Mouse (Mus musculus) T-helper 17 cell (primary cell): ENCODE results near the gene Dact1.

Experiments used
- in situ Hi-C, 2 experiments: fragments of 300-600 bp; cut with MboI, MseI; formaldehyde crosslinking; loops; 1 replicate in 1 of 2; 2 replicates in 1 of 2; pipeline ENCODE4 v1.15.1; 2025; ENCODE audit warnings: high pct_unique_total_duplicates in 2 of 2

Dact1 gene

DNA sequence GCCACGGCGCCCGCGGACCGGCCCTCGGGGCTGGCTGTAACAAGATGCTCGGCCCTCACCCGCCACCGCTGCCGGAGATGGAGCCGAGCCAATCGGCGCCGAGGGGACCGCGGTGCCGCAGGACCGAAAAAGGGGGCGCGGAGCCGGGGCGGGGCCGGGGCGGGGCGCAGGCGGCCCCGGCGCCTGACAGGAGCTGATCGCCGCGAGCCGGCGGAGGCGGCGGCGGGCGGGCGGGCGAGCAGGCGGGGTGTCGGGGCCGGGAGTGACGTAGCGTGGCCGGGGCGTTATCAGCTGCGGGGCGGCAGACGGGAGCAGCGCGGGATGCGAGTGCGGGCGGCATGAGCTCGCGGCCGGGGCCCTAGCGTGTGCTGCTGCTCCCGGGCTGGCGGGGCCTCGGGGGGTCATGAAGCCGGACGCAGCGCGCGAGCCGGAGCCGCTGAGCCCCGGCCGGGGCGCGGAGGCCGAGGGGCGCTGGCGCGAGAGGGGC is at the start of gene Dact1:
Gene Dact1 (plus strand): TSS at position 304 of the 487 bp plus-strand sequence.
- in situ Hi-C loops: loop anchor here in 1 of 2 experiments (10.0 kb wide), 1 partner anchor 545 kb away; no protein-coding TSS in a partner anchor

DNA sequence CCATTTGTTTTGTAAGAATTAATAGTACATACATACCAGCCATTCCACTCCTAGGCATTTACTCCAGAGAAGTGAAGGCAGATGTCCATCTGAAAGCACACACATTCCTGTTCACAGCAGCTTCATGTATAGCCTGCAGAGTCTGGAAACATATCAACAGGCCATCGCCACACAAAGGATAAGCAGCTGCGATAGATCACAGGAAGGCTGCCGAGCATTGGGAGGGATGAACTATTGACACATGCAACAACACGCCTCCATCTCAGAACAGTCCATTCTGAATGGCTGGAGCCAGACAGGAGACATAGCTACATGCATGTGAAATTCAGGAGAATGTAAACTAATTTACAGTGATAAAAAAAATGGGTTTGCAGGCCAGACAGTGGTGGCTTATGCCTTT is 45.5 kb upstream of the Dact1 start:
- in situ Hi-C loops: no loop called here

DNA sequence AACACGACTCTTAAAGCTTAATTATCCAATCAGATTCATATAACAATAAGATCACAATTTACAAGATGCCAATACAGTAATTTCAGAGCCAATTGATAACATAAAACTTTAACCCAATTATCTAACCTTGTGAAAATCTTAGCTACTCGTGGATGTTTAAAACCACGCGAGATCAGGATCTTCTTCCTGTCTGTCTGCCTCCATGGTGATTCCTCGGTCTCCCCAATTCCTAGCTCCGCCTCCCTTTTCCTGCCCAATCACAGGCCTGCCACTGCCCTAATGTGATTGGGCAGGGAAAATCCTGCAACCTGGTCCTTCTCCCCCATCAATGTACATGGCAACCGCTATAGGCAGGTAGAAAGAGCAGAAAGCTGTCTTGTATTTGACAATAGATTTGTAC is 40.3 kb upstream of the Dact1 start:
- in situ Hi-C loops: no loop called here

DNA sequence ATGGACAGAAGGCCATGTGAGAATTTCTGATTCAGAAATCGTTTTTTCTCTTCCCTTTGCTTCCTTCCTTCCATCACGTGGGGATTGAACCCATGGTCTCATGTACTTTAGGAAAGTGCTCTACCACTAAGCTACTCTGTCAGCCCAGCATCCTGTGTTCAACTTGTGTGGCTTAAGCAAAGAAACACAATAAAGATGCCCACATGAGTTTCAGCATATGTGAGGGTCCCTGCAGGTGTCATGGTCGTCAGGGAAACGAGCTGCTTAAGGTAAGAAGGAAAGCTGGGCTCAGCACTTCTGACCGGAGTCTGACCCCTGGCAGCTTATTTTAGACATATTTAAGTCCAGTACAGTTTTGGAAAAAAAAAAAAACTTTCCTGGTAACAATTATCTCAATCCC is 38.6 kb upstream of the Dact1 start:
- in situ Hi-C loops: no loop called here

DNA sequence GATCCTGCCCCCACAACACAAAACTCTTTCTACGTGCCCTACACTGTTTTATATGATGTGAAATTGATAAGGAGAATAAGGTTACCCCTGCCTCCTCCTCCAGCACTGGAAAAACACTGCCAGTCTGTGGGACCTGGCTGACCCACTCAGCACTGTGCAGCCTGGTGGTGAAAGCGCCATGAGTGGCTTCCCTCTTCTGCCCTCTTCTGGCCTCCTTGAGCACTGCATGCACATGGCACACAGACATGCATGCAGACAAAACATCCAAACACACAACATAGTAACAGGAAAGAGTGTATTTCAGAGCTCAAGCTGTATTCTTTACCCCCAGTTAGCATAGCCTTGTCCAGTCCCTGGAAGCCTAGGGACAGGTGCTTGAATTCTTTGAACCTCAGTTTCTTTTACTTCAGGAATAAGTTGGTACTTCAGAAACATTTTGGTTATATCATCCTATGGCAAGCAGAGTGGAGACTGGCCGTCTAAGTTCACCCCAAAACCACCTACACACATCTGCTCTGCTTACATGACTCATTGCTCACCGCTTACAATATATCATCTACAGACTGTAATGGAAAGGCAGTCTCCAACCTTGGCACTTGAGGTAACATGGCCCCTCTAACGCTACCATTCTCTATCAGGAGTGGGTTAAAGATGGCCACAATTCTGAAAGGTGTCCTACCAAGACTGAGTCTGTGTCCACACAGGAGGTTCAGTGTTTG is 35.0 kb upstream of the Dact1 start:
- in situ Hi-C loops: no loop called here

DNA sequence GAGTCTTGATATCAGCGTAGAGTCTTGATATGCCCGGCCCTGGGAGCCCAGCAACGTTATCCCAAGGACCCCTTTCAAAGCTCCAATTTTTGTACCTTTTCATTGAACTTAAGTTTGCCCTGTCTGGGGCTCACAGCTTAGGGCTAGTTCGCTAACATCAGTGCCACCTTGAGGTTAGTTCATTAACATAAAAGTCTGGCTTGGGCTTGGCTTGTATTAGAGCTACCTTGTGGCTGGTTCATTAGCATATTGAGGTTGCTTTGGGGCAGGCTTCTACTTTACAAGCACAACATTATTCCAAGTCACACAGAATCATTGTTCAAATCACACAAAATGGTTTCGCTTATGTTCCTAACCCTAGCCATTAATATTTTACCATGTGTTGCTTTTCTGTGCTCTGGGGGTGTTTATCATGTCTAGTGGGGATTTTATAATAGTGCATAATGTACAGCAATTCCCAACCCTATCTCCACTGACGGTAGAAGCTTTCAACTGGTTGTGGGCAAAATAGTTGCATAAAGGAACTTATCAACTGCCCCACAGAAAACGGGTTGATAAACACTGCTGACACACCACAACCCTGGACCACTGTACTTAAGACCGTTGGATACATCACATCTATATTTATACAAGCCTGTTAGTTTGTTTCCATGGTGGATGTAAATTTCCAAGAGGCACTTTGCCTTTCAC is 33.6 kb upstream of the Dact1 start:
- in situ Hi-C loops: no loop called here

DNA sequence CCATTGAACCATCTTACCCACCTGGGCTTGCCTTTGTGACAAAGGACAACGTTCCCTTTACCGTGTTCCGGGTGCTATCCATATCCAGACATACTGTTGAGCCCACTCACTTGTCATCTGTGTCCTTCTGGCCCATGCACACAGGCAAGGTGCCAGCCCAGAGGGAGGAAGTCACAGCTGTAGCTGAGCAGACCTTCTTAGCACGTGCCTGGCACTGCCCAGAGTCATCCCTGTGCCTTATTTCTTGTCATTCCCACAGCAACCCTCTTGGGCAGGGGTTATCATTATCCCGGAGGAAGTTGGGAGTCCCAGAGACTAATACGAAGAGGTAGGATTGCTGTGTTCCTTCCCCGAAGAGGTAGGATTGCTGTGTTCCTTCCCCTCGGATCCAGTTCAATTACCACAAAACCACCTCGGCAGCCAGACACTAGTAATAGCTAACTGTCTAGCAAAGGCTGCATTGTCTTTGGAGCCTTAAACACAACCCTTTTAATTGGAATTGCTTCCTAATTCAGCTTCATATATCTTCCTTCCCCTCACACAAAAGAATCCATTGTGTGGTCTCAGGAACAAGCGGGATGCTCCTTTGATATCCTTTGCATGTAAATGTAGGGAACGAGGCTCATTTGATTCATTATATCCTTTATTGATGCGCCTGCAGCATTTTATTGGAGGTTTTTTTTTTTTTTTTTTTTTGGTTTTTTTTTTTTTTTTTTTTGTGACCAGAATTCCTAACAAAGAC is 30.0 kb upstream of the Dact1 start:
- in situ Hi-C loops: no loop called here

DNA sequence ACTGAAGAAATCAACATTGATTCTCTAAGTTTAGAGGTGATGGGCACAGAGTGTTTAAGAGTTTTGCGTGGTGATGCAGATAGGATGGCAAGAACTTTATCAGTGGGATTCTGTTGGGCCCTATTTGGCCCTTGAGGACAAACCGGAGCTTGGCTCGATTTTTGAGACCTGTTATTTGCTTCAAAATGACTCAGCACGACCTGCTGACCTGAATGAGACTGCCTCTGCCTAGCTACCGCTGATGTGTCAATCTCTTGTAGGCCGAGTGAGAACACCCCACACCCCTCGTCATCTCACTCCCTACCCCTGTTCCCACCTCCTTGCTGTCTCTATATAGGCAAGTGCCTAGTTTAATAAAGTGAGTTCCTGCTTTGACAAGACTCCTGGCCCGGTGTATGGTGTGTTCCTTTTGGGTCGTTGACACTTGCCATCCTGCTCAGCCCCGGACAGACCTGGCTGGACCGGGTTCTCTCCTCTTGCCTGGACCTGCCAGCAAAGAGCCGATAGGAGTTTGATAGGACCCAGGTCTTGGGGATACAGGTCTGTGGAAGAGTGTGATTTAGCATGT is 28.4 kb upstream of the Dact1 start:
- in situ Hi-C loops: no loop called here

DNA sequence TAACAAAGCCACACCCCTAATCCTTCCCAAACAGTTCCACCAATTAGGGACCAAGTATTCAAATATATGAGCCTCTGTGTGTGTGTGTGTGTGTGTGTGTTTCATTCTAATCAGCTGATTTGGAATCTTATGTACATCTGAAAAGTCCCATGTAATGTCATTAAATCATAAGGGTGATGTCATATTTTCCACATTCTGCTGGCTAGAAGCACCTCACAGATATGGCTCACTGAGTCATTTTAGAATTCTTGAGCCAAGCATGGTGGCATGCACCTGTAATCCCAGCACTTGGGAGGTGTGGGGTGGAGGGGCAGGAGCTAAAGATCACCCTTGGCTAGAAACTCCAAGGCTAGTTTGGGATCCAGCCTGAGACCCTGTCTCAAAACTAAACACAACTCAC is 24.3 kb upstream of the Dact1 start:
- in situ Hi-C loops: no loop called here

DNA sequence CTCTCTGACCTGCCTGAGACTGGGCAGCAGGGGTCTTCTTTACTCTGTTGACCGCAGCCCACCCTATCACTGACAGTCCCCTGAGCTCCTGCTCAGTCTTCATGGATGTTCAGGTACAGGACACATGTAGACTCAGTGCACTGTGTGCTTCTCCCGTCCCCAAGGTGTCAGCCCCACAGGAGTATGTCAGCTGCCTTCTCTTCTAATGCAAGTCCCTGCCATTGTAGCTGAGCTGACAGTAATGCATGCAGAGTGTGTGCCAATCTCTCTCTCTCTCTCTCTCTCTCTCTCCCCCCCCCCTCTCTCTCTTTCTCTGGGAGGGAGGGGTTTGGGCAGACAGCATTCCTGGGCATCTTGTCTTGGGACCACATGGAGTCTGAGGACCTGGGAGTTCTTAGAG is 19.2 kb upstream of the Dact1 start:
- in situ Hi-C loops: no loop called here

DNA sequence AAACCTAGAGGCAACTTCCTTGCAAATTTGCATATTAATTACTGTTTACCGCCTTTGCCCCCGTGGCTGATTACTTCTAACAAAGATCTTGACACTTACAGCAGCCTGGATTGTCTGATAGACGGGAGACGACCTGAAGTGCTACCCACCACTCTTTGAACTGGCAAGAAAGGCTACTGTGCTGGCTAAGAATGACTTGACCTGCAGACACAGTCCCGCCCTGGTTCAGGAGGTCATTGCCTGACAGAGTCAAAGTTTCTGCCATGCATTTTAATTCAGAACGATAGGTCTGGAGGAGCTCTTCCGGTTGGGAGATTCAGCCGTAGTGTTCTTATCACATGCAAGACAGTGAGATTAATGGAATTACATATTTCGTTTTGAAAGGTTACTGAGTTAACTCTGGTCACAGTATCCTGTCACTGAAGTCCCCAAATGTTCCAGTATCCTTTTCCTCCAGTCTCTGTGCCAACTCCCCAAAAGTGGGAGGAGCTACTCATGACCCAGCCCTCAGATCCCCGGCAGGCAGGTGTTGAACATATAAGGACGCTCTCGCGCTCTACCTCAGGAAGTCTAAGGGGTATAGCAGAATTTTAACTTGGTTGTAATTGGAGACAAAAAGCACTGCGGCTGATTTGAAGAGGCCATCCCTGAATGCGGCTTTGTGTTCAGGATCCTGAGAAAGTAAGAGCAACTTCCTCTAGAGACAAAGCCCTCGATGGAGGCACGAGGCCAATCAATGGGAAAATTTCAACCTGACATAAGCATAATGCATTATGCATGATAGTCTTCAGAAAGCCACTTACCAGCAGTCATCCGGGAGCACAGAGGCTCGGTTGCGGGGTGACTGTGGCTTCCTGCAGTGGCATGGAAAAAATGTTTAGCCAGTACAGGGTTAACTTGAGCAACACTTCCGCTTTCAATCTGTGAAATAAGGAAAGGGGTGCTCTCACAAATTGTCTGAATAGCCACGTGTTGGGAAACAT is 15.4 kb upstream of the Dact1 start:
- in situ Hi-C loops: no loop called here

DNA sequence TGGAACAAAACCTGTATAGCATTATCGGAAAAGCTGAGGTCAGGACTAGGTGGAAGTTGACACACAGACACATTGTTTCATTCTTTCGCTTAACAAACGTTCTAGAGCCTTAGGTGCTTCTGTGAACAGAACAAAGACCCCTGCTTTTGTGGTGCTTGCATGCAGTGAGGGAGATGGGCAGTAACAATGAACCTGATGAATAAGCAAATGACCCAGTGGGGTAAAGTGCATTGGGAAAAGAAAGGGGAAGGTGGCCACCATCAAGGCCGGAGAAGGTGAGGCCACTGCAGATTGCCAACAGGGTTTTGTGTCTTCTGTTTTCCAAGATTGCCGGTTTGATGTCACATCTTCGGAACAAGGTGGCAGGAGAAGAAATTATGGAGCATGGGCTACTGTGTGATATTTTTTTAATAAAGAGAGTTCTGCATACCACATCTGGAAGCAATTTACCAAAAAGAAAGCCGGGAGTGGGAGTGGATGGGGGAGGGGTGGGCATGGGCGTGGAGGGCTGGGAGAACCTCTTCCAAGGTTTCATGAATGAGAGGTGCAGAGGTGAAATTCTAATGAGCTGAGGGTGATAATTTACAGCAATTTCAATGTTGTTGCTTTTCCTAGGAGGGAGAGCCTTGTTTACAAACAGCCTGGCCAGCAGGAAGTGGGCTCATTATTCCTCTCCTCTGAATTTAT is 12.7 kb upstream of the Dact1 start:
- in situ Hi-C loops: no loop called here

DNA sequence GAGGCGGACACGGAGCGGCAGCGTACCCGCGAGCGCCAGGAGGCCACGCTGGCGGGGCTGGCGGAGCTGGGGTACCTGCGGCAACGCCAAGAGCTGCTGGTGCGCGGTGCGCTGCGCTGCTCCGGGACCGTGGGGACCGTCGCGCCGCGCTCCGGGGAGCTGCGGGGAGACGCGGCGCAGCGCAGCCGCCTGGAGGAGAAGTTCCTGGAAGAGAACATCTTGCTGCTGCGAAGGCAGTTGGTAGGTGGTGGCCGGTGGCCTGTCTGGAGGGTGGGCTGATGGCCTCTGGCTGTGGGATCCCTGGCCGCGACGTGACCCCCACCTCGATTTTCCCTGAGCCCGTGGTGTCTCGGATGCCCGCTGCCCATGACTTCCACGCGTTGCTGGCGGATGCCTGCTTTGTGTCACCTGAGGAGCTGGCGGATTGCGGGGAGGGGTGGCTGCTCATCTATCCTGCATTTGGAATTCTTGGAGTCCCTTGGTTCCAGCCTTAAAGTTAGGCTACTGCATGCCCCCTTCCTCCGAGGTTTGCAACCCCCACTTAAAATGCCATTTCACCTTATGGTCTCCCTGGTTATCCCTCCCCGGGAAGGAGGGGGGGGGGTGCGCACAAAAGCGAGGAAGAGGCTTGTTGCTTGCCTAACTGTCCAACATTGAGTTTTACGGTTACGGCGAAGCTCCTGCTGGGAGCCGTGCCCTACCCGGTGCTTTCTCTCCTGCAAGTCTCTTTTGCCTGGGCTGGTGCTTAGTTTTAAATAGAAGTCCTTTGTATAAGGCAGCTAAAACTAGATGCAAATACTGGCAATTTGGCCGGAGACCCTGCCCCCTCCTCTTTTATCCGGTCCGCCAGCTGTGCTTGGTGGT is 616 bp downstream of the Dact1 start:
- in situ Hi-C loops: no loop called here

DNA sequence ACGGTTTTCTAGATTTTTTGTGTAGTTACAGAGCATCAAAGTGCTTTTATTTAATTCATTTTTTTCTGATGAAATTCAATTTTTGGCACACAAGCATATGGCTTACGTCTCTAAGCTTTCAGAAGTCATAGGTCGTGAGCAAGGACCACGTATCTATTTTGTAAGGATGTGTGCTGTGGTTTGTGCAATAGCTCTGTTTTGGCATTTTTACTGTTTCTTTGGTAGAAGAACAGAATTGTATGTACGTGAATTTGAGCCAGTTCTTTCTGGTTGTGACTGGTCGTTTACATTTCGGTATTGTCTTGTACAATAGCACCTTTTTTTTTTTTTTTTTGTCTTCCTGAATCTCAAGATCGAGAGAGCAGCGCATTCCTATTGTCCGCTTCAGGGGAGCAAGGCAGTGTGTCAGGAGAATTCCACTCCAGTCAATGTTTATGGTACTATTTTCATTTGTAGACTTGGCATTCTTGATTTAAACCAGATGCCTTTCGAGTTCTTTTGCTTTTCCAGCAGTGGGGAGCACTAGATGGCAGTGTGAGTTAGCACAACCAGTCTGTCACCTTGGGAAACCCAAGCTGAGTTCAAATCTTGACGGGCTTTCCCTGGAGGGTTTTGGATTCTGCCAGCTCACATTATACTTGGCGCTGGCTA is 1.7 kb downstream of the Dact1 start:
- in situ Hi-C loops: no loop called here

DNA sequence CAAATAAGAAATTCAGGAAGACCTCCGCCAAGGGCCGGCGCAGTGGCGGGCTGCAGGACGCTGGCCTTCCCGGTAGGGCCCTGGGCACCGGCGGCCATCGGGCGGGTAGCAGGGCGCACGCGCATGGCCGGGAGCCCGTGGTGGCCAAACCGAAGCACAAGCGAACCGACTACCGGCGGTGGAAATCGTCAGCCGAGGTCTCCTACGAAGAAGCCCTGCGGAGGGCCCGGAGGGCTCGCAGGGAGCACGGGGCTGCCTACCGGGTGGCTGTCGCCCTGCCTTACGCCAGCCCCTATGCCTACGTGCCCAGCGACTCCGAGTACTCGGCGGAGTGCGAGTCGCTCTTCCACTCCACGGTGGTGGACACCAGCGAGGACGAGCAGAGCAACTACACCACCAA is 8.6 kb downstream of the Dact1 start:
- in situ Hi-C loops: no loop called here

DNA sequence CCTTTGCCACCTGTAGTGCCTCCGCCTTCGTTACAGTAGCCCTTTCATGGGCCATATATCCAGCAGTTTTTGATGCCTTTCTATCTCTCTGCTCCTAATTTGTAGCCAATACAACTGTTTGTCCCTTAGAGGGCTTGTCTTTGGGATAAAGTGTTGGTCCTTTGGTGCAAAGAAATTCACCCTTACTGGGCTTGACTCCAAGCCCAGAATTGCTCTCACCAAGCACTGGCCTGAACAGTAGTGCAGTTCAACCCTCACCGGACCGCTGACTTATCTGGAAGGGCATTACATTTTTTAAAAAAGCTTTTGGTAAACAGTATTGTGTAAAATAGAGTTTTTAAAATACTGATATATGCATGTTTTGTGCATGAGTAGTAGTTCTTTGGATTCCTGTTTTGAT is 9.9 kb downstream of the Dact1 start:
- in situ Hi-C loops: no loop called here

DNA sequence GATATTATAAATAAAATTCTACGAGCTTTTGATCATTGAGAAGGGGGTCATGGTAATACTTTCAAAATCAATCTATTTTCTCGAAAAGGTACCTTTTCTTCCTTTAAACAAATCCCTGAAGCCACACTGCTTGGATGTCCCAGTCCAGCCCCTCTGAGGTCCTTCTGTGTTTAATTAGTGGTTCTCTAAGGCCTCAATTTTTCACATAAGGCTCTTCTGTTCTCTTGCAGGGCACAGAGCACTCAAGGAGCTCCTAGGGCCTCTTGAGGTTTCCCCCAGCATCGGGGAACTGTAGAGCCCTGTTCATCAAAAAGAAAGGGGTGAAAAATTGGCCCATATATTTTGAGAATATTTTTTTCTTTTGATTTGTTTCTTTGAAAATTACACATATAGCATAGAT is 23.0 kb downstream of the Dact1 start:
- in situ Hi-C loops: loop anchor here in 1 of 2 experiments (10.0 kb wide), 1 partner anchor 1752 kb away; no protein-coding TSS in a partner anchor

DNA sequence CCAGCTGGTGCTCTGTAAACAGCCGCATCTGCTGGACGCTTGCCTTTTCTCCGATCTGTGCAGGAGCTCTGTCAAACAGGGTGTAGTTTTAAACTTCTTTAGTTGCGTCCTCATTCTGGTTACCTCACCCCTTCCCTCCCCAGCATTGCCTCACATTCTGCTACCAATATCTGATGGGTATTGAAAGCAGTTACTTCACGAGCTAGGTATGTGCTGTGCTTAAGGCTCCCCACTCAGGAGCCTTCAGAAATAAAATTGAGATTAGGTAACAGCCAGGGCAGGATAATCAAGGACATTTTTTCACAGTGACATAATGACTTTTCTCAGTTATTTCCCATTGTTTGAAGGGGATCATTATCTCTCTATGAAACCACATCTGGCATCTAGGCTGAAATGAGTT is 23.9 kb downstream of the Dact1 start:
- in situ Hi-C loops: loop anchor here in 1 of 2 experiments (10.0 kb wide), 1 partner anchor 1751 kb away; no protein-coding TSS in a partner anchor
